Mouse (Mus musculus) intestine, embryonic 16.5 days (tissue): ENCODE data around the gene Gm6482. TPM values are rescaled to one million over a fixed set of nuclear protein-coding genes. Genes with fewer than 3 reads are reported as not detected.
"Not testable (repeated sequence)": the region's sequence is repeated elsewhere in the genome, so short reads cannot be mapped to it uniquely, and the experiment has no call there.

Experiments
- ATAC-seq: fragments of 200-750 bp; cut with Nextera tagmentation; 2 replicates; pipeline ENCODE4 v1.8.0; 2017; ENCODE audit warnings: moderate TSS enrichment, moderate library complexity
- H3K27ac ChIP-seq: fragments of 300-500 bp; sonication (generic); 2 replicates; pipeline ENCODE4 v1.5.1; 2014; ENCODE audit warnings: mild to moderate bottlenecking, low read length
- H3K27me3 ChIP-seq: fragments of 300-500 bp; sonication (generic); replicated peaks from 2 replicates; pipeline ENCODE4 v1.6.1; 2014; ENCODE audit warnings: low read length, control low read depth, mixed read lengths; ENCODE audit not compliant: control insufficient read depth, insufficient read depth
- H3K36me3 ChIP-seq: fragments of 300-500 bp; sonication (generic); 2 replicates; pipeline ENCODE4 v1.6.1; 2014; ENCODE audit warnings: low read length, control low read depth; ENCODE audit not compliant: control insufficient read depth, insufficient read depth
- H3K4me1 ChIP-seq: fragments of 300-500 bp; sonication (generic); 2 replicates; pipeline ENCODE4 v1.6.1; 2014; ENCODE audit warnings: low read length, control low read depth, mixed read lengths; ENCODE audit not compliant: control insufficient read depth, insufficient read depth
- H3K4me2 ChIP-seq: fragments of 300-500 bp; sonication (generic); 2 replicates; pipeline ENCODE4 v1.6.1; 2014; ENCODE audit warnings: low read depth, low read length, control low read depth
- H3K4me3 ChIP-seq: fragments of 300-500 bp; sonication (generic); 2 replicates; pipeline ENCODE4 v1.5.1; 2014; ENCODE audit warnings: mild to moderate bottlenecking, low read length
- H3K9ac ChIP-seq: fragments of 300-500 bp; sonication (generic); 2 replicates; pipeline ENCODE4 v1.6.1; 2014; ENCODE audit warnings: low read depth, low read length
- H3K9me3 ChIP-seq: fragments of 300-500 bp; sonication (generic); 2 replicates; pipeline ENCODE4 v1.6.1; 2016; ENCODE audit warnings: low read length, control low read depth; ENCODE audit not compliant: control insufficient read depth
- WGBS: fragments of 180-500 bp; shearing (Covaris S2); extraction: QIAGEN DNeasy Blood & Tissue Kit; methylation state at CpG from one replicate; pipeline ENCODE4 v1.1.7; 2014; 5-methylcytosine and 5-hydroxymethylcytosine counted together
- polyA plus RNA-seq: library from polyadenylated mRNA; unstranded; fragments of >200 nt; fragmentation: Nextera tagmentation; extraction: Ambion mirVana; gene quantifications from 2 replicates; pipeline ENCODE4 v1.2.1, GENCODE M21; 2015

Gene Gm6482
- polyA plus RNA-seq = not detected in 2 replicates

DNA sequence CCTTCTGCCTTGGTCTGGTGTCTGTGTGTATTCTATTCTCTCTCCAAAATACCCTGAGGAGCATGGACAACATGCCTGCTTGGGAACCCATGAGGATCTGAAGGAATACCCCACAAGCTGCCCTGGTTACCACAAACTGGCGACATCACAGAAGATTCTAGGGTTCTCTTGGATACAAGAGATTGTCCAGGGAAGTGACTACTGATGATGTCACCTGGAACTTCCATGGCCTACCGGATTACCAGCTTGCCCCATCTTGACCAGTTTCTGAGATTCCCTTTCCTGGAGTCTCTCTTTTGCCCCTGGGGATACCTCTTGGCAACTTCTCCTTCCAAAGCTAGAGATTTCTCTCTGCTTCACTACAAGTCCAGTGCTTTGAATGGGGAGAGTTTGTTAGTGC, at the start of gene Gm6482:
TSS of gene Gm6482 (minus strand) at position 101 of the 400 bp plus-strand sequence.
- H3K27ac ChIP-seq, H3K9me3 ChIP-seq, ATAC-seq, H3K4me3 ChIP-seq, H3K36me3 ChIP-seq, H3K4me2 ChIP-seq, H3K27me3 ChIP-seq, H3K4me1 ChIP-seq, H3K9ac ChIP-seq: not testable (repeated sequence)
- no CpG with 5 or more reads among the region's 2 CpGs for WGBS

DNA sequence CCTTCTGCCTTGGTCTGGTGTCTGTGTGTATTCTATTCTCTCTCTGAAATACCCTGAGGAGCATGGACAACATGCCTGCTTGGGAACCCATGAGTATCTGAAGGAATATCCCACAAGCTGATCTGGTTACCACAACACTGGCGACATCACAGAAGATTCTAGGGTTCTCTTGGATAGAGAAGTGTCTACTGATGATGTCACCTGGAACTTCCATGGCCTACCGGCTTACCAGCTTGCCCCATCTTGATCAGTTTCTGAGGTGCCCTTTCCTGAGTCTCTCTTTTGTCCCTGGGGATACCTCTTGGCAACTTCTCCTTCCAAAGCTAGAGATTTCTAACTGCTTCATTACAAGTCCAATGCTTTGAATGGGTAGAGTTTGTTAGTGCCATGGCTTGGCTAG, 45.3 kb upstream of the Gm6482 start, which contains the start of gene Gm7954:
TSS of gene Gm7954 (minus strand) at position 101 of the 400 bp plus-strand sequence.
- H3K27me3 ChIP-seq, H3K4me2 ChIP-seq, H3K36me3 ChIP-seq, H3K9ac ChIP-seq, H3K9me3 ChIP-seq, H3K27ac ChIP-seq, ATAC-seq, H3K4me1 ChIP-seq, H3K4me3 ChIP-seq: not testable (repeated sequence)
- WGBS = no CpG with 5 or more reads among the region's 2 CpGs

DNA sequence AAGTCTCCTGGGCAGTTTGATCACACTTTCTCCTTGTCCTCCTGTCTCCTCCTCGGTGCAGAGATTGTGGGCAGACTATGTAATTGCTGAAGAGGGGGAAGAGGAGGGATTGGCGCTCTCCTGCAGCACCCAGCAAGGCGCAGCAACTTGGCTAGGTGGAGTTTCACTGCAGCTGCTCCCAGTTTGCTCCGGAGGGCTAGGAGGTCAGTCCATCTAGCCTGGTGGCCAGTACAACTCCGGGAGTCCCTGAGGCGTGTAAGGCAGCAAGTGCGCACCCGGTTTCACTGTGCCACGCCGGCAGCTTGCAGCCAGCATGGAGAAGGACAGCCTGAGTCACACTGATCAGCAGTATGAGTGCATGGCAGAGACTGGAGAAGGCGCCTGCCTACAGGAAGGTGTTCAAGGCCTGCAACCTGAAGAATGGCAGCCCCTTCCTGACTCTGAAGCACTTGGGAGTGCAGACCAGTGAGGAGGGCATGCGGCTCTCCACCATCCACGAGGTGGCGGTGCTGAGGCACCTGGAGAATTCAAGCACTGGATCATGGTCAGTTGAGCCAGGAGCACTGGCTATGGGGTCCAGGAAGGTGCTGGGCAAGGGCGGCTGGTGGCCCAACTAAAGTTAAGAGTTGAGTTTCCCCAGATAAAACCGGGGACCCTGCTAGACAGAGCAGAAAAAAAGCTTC, 17.5 kb upstream of the Gm6482 start:
- 10% methylated on average over 12 of the region's 16 CpGs for WGBS
- not testable (repeated sequence) for H3K4me1 ChIP-seq, H3K36me3 ChIP-seq, ATAC-seq, H3K4me3 ChIP-seq, H3K9ac ChIP-seq, H3K27me3 ChIP-seq, H3K27ac ChIP-seq, H3K4me2 ChIP-seq, H3K9me3 ChIP-seq

DNA sequence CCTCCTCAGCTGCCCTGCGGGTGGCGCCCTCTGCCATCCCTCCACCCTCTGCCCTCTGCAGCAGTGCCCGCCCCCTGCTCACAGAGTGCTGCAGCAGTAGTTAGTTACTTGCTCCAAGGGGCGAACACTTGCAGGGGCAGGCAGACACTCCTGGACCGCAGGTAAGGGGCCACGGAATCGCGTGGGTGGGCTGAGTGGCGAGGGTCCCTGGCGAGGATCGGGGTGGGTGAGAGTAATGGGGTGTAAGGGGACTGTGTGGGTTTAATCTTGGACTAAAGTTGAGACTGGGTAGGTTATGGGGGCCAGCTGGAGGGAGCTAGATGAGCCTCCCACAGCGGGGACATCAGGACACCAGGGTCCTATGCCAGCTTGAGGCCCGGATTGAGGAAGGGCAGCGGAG, 16.6 kb upstream of the Gm6482 start:
- H3K4me2 ChIP-seq, H3K36me3 ChIP-seq, H3K4me3 ChIP-seq, H3K9ac ChIP-seq, H3K4me1 ChIP-seq, H3K9me3 ChIP-seq, H3K27me3 ChIP-seq, ATAC-seq, H3K27ac ChIP-seq: not testable (repeated sequence)
- WGBS = 22% methylated on average over 13 of the region's 14 CpGs

DNA sequence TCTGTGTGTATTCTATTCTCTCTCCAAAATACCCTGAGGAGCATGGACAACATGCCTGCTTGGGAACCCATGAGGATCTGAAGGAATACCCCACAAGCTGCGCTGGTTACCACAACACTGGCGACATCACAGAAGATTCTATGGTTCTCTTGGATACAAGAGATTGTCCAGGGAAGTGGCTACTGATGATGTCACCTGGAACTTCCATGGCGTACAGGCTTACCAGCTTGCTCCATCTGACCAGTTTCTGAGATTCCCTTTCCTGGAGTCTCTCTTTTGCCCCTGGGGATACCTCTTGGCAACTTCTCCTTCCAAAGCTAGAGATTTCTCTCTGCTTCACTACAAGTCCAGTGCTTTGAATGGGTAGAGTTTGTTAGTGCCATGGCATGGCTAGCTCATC, 21.8 kb downstream of the Gm6482 start, which contains the start of gene Gm7945:
TSS of gene Gm7945 (minus strand) at position 101 of the 400 bp plus-strand sequence.
- H3K27me3 ChIP-seq, H3K9ac ChIP-seq, H3K36me3 ChIP-seq, ATAC-seq, H3K4me2 ChIP-seq, H3K4me1 ChIP-seq, H3K27ac ChIP-seq, H3K4me3 ChIP-seq, H3K9me3 ChIP-seq: not testable (repeated sequence)
- WGBS = no CpG with 5 or more reads among the region's 3 CpGs

Other genes starting within 250 kb of the Gm6482 start
- gene Sftpd, start 223.1 kb downstream of the Gm6482 start, polyA plus RNA-seq = 0.10 and 0.17 TPM in 2 replicates
- not detected in 2 replicates for gene Gm2832, start 129.5 kb downstream of the Gm6482 start, polyA plus RNA-seq
- gene Gm5798, start 59.7 kb downstream of the Gm6482 start, polyA plus RNA-seq = not detected in 2 replicates
- not detected in 2 replicates for gene Gm7945, start 21.9 kb downstream of the Gm6482 start, polyA plus RNA-seq
- not detected in 2 replicates for gene Gm7954, start 45.2 kb upstream of the Gm6482 start, polyA plus RNA-seq
- not detected in 2 replicates for gene Gm3486, start 81.2 kb upstream of the Gm6482 start, polyA plus RNA-seq
- not detected in 2 replicates for gene Gm7970, start 147.3 kb upstream of the Gm6482 start, polyA plus RNA-seq
- not detected in 2 replicates for gene 1700049E17Rik2, start 164.9 kb upstream of the Gm6482 start, polyA plus RNA-seq
- gene Gm3072, start 216.3 kb upstream of the Gm6482 start, polyA plus RNA-seq = not detected in 2 replicates
- not detected in 2 replicates for gene Gm3676, start 238.2 kb upstream of the Gm6482 start, polyA plus RNA-seq